Mouse (Mus musculus) central nervous system, embryonic 18 days (tissue): ENCODE measurements around the gene Dnmbp. TPM values are rescaled to one million over a fixed set of nuclear protein-coding genes. Genes with fewer than 3 reads are reported as not detected.

Experiments
- polyA plus RNA-seq: library from polyadenylated mRNA; depleted of rRNA; stranded (reverse); fragments of >200 nt; gene quantifications from 2 replicates; pipeline ENCODE4 v1.2.3, GENCODE M21; 2012; rRNA removed

The Dnmbp gene
- 9.5 and 10.3 TPM in 2 replicates for polyA plus RNA-seq

GRCm38 (mm10) chr19:43939769-43940689, at the start of gene Dnmbp:
Gene Dnmbp, minus strand, starts transcription at chr19:43940191.

GRCm38 (mm10) chr19:43986069-43986794, 46.2 kb upstream of the Dnmbp start, which contains the start of gene Cpn1:
Gene Cpn1, minus strand, starts transcription at chr19:43986556.

Other genes with a start within 250 kb of the Dnmbp start
- gene Cutc, start 187.2 kb downstream of the Dnmbp start, polyA plus RNA-seq: 4.7 and 5.8 TPM in 2 replicates
- gene Cox15, start 187.2 kb downstream of the Dnmbp start, polyA plus RNA-seq: 16.7 and 19.5 TPM in 2 replicates
- 0.17 and 0.28 TPM in 2 replicates for gene Abcc2, start 158.0 kb downstream of the Dnmbp start, polyA plus RNA-seq
- gene Cpn1, start 46.4 kb upstream of the Dnmbp start, polyA plus RNA-seq: 0.14 and 0.24 TPM in 2 replicates
- not detected in 2 replicates for gene Cyp2c23, start 89.0 kb upstream of the Dnmbp start, polyA plus RNA-seq
- gene Erlin1, start 129.6 kb upstream of the Dnmbp start, polyA plus RNA-seq: 23.0 and 26.2 TPM in 2 replicates
- 135 and 142 TPM in 2 replicates for gene Chuk, start 167.3 kb upstream of the Dnmbp start, polyA plus RNA-seq
- gene Cwf19l1, start 195.7 kb upstream of the Dnmbp start, polyA plus RNA-seq: 30.3 and 30.8 TPM in 2 replicates
- 141 and 156 TPM in 2 replicates for gene Bloc1s2, start 206.3 kb upstream of the Dnmbp start, polyA plus RNA-seq